Mouse (Mus musculus): ENCODE measurements around the gene D730048I06Rik. TPM values are rescaled to one million over a fixed set of nuclear protein-coding genes. Genes with fewer than 3 reads are reported as not detected.
"Not testable (repeated sequence)": the region's sequence is repeated elsewhere in the genome, so short reads cannot be mapped to it uniquely, and the experiment has no call there.

D730048I06Rik gene
- polyA plus RNA-seq (2017; shearing (Covaris generic)), result not detected

DNA sequence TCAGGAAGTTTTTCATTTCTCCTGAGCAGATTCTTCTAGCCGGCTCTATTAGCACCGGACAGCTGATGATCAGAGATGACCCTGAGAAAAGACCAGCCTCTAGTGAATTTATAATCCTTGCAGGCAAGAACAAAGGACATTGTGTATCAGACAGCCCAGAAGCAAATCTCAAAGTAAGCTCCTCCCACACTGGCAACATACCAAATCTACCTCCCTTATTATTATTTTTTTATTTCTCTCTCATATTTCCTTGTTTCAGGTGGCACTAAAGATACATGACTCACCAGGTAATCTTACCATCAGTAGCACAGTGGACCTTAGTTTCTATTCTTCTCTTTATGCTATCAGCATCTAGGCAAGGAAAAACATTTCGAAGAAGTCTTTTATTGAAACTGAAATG lies at the start of gene D730048I06Rik, which contains the start of gene Gm27235:
Gene D730048I06Rik, minus strand, starts transcription at position 112 of the 400 bp plus-strand sequence.
Gene Gm27235, minus strand, starts transcription at position 101 of the 400 bp plus-strand sequence.
- no peak for ATAC-seq

DNA sequence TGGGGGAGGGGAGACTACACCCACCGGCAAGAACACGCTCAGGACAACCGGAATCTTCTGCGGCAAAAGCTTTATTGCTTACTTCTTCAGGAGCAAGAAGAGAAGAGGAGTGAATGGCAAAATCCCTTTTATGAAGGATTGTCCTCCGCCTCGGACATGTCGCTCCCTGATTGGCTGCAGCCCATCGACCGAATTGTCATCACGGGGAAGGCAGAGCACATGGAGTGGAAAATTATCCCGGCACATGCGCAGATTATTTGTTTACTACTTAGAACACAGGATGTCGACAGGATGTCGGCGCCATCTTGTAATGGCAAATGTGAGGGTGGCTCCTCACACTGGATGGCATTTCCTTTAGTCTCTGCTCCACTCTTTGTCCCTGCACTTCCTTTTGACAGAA lies 28.0 kb upstream of the D730048I06Rik start:
- not testable (repeated sequence) for ATAC-seq

DNA sequence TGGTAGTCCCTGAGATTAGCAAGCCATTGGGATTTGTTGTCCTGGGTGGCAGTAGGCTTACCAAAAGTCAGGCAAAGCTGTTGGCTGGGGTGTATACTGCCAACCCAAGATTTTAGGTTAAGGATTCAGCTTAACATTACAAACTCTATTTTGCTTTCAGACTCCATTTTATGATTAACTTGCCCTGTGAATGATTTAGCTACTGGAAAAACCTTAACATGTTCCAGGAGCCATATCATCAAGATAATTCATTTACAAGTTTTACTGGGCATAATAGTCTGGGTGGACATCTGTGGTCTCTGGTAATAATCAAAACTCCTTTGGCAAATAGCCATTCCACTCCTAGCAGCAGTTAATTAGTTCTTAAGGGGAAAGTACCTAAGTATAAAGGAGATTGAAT lies 8.2 kb upstream of the D730048I06Rik start:
- ATAC-seq, result no peak

DNA sequence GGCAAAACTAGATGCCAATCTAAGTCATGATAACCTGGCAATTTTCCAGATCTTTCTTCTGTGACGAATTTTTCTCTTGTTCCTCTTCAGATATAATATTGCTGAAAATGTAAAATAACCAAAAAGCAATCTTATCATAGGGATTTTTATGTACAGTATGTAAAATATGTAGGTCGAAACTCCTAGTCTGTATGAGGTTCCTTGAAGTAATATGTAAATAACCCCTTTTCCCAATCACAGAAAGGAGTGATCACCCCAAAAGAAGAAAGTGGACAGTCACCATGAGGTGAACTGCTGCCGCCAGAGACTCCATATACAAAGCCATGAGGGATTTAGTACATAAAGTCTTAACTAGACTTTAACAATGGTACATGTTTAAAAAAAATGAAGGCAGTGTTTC lies 11.9 kb downstream of the D730048I06Rik start, which contains the start of gene Gm17727:
Gene Gm17727, minus strand, starts transcription at position 101 of the 400 bp plus-strand sequence.
- no peak for ATAC-seq

- ATAC-seq, result no peak
Measured at GRCm38 (mm10) chr9:35756843-35757242, 33.1 kb downstream of the D730048I06Rik start.

GRCm38 (mm10) chr9:35740749-35741148 lies 49.2 kb downstream of the D730048I06Rik start, which contains the start of gene Gm17677:
Gene Gm17677, plus strand, starts transcription at chr9:35741049.
- no peak for ATAC-seq

Other genes starting within 250 kb of the D730048I06Rik start
- gene Ddx25, start 231.6 kb downstream of the D730048I06Rik start, polyA plus RNA-seq (2017; shearing (Covaris generic)), result under 1 TPM; 0.09 to 0.17 TPM
- gene Pus3, start 231.5 kb downstream of the D730048I06Rik start, polyA plus RNA-seq (2017; shearing (Covaris generic)), result 10 to 100 TPM; 21.0 to 27.0 TPM
- under 1 TPM in 1 of 2 experiments, not detected in 1; 0.25 TPM for gene Pate2, start 219.8 kb downstream of the D730048I06Rik start, polyA plus RNA-seq (2017; shearing (Covaris generic))
- 1 to 10 TPM; 8.7 to 8.8 TPM for gene Hyls1, start 219.7 kb downstream of the D730048I06Rik start, polyA plus RNA-seq (2017; shearing (Covaris generic))
- under 1 TPM in 1 of 2 experiments, not detected in 1; 0.42 TPM for gene Pate4, start 178.2 kb downstream of the D730048I06Rik start, polyA plus RNA-seq (2017; shearing (Covaris generic))
- gene Pate3, start 141.9 kb downstream of the D730048I06Rik start, polyA plus RNA-seq (2017; shearing (Covaris generic)), result not detected
- gene Pate1, start 102.7 kb downstream of the D730048I06Rik start, polyA plus RNA-seq (2017; shearing (Covaris generic)), result not detected
- gene Gm17677, start 49.1 kb downstream of the D730048I06Rik start, polyA plus RNA-seq (2017; shearing (Covaris generic)), result not detected
- not detected for gene Gm17727, start 12.0 kb downstream of the D730048I06Rik start, polyA plus RNA-seq (2017; shearing (Covaris generic))
- not detected for gene Gm27235, start within 50 bp of the D730048I06Rik start, polyA plus RNA-seq (2017; shearing (Covaris generic))
- gene 9230110F15Rik, start 54.0 kb upstream of the D730048I06Rik start, polyA plus RNA-seq (2017; shearing (Covaris generic)), result not detected
- not detected for gene 9230113P08Rik, start 118.3 kb upstream of the D730048I06Rik start, polyA plus RNA-seq (2017; shearing (Covaris generic))